Mouse (Mus musculus) heart, embryonic 15.5 days (tissue): ENCODE data around the gene 2310034G01Rik. TPM values are rescaled to one million over a fixed set of nuclear protein-coding genes. Genes with fewer than 3 reads are reported as not detected.

ENCODE experiments used
- ATAC-seq: fragments of 200-750 bp; cut with Nextera tagmentation; replicated peaks from 2 replicates; pipeline ENCODE4 v1.8.0; 2017; ENCODE audit warnings: low read depth, moderate TSS enrichment; ENCODE audit not compliant: insufficient number of reproducible peaks, insufficient read depth, low FRiP score
- H3K27ac ChIP-seq: fragments of 300-500 bp; sonication (generic); 2 replicates; pipeline ENCODE4 v1.5.1; 2015; ENCODE audit warnings: mild to moderate bottlenecking, inconsistent platforms
- H3K27me3 ChIP-seq: fragments of 300-500 bp; sonication (generic); 2 replicates; pipeline ENCODE4 v1.6.1; 2015; ENCODE audit warnings: inconsistent platforms
- H3K36me3 ChIP-seq: fragments of 300-500 bp; sonication (generic); 2 replicates; pipeline ENCODE4 v1.6.1; 2015; ENCODE audit warnings: mild to moderate bottlenecking, inconsistent platforms
- H3K4me1 ChIP-seq: fragments of 300-500 bp; sonication (generic); replicated peaks from 2 replicates; pipeline ENCODE4 v1.6.1; 2015; ENCODE audit warnings: inconsistent platforms
- H3K4me2 ChIP-seq: fragments of 300-500 bp; sonication (generic); 2 replicates; pipeline ENCODE4 v1.6.1; 2015; ENCODE audit warnings: inconsistent platforms, mild to moderate bottlenecking, moderate library complexity
- H3K4me3 ChIP-seq: fragments of 300-500 bp; sonication (generic); 2 replicates; pipeline ENCODE4 v1.5.1; 2015; ENCODE audit warnings: mild to moderate bottlenecking, inconsistent platforms
- H3K9ac ChIP-seq: fragments of 300-500 bp; sonication (generic); 2 replicates; pipeline ENCODE4 v1.6.1; 2015; ENCODE audit warnings: mild to moderate bottlenecking, inconsistent platforms
- H3K9me3 ChIP-seq: fragments of 300-500 bp; sonication (generic); replicated peaks from 2 replicates; pipeline ENCODE4 v1.6.1; 2016; ENCODE audit warnings: inconsistent platforms
- WGBS: fragments of 180-500 bp; shearing (Covaris S2); methylation state at CpG from one replicate; pipeline ENCODE4 v1.1.7; 2015; ENCODE audit warnings: mixed read lengths; 5-methylcytosine and 5-hydroxymethylcytosine counted together
- polyA plus RNA-seq: library from polyadenylated mRNA; unstranded; fragments of >200 nt; fragmentation: Nextera tagmentation; extraction: Ambion mirVana; gene quantifications from 2 replicates; pipeline ENCODE4 v1.2.1, GENCODE M21; 2015

2310034G01Rik gene
- polyA plus RNA-seq, result 0.67 and 1.1 TPM in 2 replicates

DNA sequence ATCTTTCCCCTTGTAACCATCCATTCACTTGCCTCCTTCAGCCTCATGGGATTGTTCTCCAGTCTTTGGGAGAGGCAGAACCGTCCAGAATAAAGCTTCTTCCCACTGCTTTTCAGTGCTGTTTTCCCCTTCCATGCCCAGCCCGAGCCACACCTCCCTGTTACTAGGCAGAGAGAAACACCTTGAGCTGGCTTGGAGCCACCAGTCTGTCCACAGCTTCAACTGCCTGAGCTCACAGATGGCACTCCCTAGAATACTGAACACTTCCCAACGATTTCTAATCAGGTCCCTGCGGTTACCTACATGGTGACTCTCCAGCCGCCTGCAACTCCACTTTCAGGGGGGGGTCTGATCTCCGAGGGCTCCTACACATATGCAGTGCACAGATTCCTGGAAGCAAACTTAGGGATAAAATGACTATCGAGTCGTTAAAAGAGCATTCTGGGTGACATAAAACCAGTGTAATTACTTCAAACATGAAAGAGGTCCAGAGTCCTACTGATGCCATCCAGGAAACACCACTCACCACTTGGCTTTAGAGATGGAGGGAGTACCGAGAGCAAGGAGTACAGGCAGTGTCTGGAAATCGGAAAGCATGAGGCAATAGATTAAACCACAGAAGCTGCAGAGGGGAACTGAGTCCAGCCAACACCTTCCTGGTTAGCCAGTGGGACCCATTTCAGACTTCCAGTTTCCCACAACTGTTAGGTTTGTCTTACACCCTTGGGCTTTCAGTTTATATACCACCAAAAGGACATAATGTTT lies at the start of gene 2310034G01Rik:
Gene 2310034G01Rik (minus strand): TSS at position 135 of the 765 bp plus-strand sequence.
- 0 out of 2 replicates have a peak, but pooled peaks cover 4% of the 10 kb centered on the region for H3K27me3 ChIP-seq
- peak within 1 kb of the TSS; percentile 60 for H3K4me3 ChIP-seq
- H3K4me1 ChIP-seq, result peaks cover 18% of the 10 kb centered on the region
- peak within 1 kb of the TSS; percentile 67 for H3K27ac ChIP-seq
- H3K36me3 ChIP-seq, result no peaks in the 10 kb centered on the region
- H3K4me2 ChIP-seq, result peak within 1 kb of the TSS; percentile 96
- no peak for ATAC-seq
- 50% methylated on average over 10 of the region's 10 CpGs for WGBS
- H3K9me3 ChIP-seq, result no peaks in the 10 kb centered on the region
- H3K9ac ChIP-seq, result peak within 1 kb of the TSS; percentile 75

DNA sequence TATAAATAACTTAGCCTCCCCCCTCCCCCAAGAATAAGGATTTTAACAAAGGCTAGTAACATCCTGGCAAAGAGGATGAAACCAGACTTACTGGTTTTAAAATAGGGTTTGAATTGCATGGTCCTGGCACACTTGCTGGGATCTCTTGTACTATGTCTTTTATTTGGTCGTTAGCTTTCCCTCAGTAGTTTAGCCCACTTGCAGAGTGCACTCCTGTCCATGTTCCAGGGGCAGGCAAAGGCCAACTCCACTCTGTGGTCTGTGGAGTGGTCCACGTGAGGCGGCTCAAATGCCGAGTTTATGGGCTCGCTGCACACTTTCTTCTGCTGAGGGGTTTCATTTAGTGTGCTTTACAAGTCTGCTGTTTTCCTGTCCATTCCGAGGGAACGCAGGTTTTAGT lies 49.8 kb upstream of the 2310034G01Rik start:
- Histone ChIP-seq H3K27ac (no peak overlapping the region), H3K4me2 (peak overlapping the region; percentile 17; the same call in 1 of the 2 replicates), H3K36me3 (peaks cover 21% of the 10 kb centered on the region), H3K4me3 (no peak overlapping the region), H3K4me1 (peaks cover 35% of the 10 kb centered on the region), H3K27me3 (no peaks in the 10 kb centered on the region), H3K9ac (0 out of 2 replicates have a peak overlapping the region, but pooled peaks have one; percentile 10), H3K9me3 (no peaks in the 10 kb centered on the region)
- ATAC-seq, result no peak
- WGBS, result 66% methylated on average over 7 of the region's 7 CpGs

GRCm38 (mm10) chr19:46399372-46399771 lies 49.3 kb upstream of the 2310034G01Rik start:
- peaks cover 21% of the 10 kb centered on the region for H3K36me3 ChIP-seq
- H3K27ac ChIP-seq, result no peak overlapping the region
- peaks cover 38% of the 10 kb centered on the region for H3K4me1 ChIP-seq
- 61% methylated on average over 6 of the region's 6 CpGs for WGBS
- H3K9ac ChIP-seq, result no peak overlapping the region
- no peak overlapping the region for H3K4me3 ChIP-seq
- H3K4me2 ChIP-seq, result peak overlapping the region; percentile 17; the same call in 1 of the 2 replicates
- ATAC-seq, result no peak
- H3K9me3 ChIP-seq, result no peaks in the 10 kb centered on the region
- H3K27me3 ChIP-seq, result no peaks in the 10 kb centered on the region

GRCm38 (mm10) chr19:46398401-46398800 lies 48.3 kb upstream of the 2310034G01Rik start:
- 52% methylated on average over 3 of the region's 3 CpGs for WGBS
- no peaks in the 10 kb centered on the region for H3K27me3 ChIP-seq
- peaks cover 48% of the 10 kb centered on the region for H3K4me1 ChIP-seq
- no peak overlapping the region for H3K9ac ChIP-seq
- no peaks in the 10 kb centered on the region for H3K9me3 ChIP-seq
- H3K27ac ChIP-seq, result no peak overlapping the region
- no peak for ATAC-seq
- peak overlapping the region; percentile 85 for H3K4me3 ChIP-seq
- peaks cover 15% of the 10 kb centered on the region for H3K36me3 ChIP-seq
- peak overlapping the region; percentile 87 for H3K4me2 ChIP-seq

- no peaks in the 10 kb centered on the region for H3K9me3 ChIP-seq
- H3K36me3 ChIP-seq, result peaks cover 7% of the 10 kb centered on the region
- H3K4me3 ChIP-seq, result peak overlapping the region; percentile 85
- no peaks in the 10 kb centered on the region for H3K27me3 ChIP-seq
- no peak for ATAC-seq
- peak overlapping the region; percentile 87 for H3K4me2 ChIP-seq
- peaks cover 49% of the 10 kb centered on the region for H3K4me1 ChIP-seq
- peak overlapping the region; percentile 82 for H3K27ac ChIP-seq
- H3K9ac ChIP-seq, result peak overlapping the region; percentile 81
- WGBS, result 2% methylated on average over 19 of the region's 19 CpGs
Measured at GRCm38 (mm10) chr19:46397436-46398001, 47.4 kb upstream of the 2310034G01Rik start.

GRCm38 (mm10) chr19:46396686-46397435 lies 46.8 kb upstream of the 2310034G01Rik start, which contains the start of gene Sufu:
TSS of gene Sufu (plus strand) at chr19:46396896.
- peak within 1 kb of the TSS; percentile 82 for H3K27ac ChIP-seq
- under 1% methylated on average over 57 of the region's 57 CpGs for whole genome bisulfite sequencing
- peak; percentile 90 for ATAC-seq
- H3K9ac ChIP-seq, result peak within 1 kb of the TSS; percentile 81
- no peaks in the 10 kb centered on the region for H3K9me3 ChIP-seq
- no peaks in the 10 kb centered on the region for H3K27me3 ChIP-seq
- peaks cover 7% of the 10 kb centered on the region for H3K36me3 ChIP-seq
- peak within 1 kb of the TSS; percentile 87 for H3K4me2 ChIP-seq
- peaks cover 51% of the 10 kb centered on the region for H3K4me1 ChIP-seq
- H3K4me3 ChIP-seq, result peak within 1 kb of the TSS; percentile 85

DNA sequence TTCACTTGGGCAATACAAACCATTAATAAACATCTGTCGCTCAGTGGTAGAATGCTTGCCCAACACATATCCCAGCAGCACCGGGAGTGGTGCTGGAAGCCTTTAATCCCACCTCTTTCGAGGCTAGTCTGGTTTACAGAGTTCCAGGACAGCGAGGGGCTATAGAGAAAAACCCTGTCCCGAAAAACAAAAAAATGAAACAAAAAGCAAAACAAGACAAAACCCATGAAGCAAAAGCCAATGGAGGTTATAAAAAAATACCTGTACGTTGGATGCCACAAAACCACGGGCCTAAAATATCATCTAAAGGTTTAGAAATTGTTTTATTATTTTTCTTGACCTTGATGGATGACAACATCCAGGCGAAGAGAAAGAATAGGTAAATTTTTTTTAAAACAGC lies 46.0 kb upstream of the 2310034G01Rik start:
- H3K4me1 ChIP-seq, result peaks cover 51% of the 10 kb centered on the region
- 9% methylated on average over 8 of the region's 8 CpGs for WGBS
- no peaks in the 10 kb centered on the region for H3K9me3 ChIP-seq
- H3K36me3 ChIP-seq, result peaks cover 3% of the 10 kb centered on the region
- H3K9ac ChIP-seq, result 0 out of 2 replicates have a peak overlapping the region, but pooled peaks have one; percentile 75
- peak overlapping the region; percentile 64 for H3K4me2 ChIP-seq
- peak overlapping the region; percentile 72; the same call in 1 of the 2 replicates for H3K27ac ChIP-seq
- no peaks in the 10 kb centered on the region for H3K27me3 ChIP-seq
- ATAC-seq, result no peak
- peak overlapping the region; percentile 75 for H3K4me3 ChIP-seq

- no peaks in the 10 kb centered on the region for H3K27me3 ChIP-seq
- peak within 1 kb of the TSS; percentile 72 for H3K27ac ChIP-seq
- H3K4me1 ChIP-seq, result peaks cover 51% of the 10 kb centered on the region
- H3K9me3 ChIP-seq, result no peaks in the 10 kb centered on the region
- no peaks in the 10 kb centered on the region for H3K36me3 ChIP-seq
- H3K4me3 ChIP-seq, result peak within 1 kb of the TSS; percentile 85
- under 1% methylated on average over 51 of the region's 51 CpGs for WGBS
- peak within 1 kb of the TSS; percentile 71 for H3K4me2 ChIP-seq
- H3K9ac ChIP-seq, result peak within 1 kb of the TSS; percentile 75
- ATAC-seq, result peak; percentile 92
Measured at GRCm38 (mm10) chr19:46395109-46396009, 45.3 kb upstream of the 2310034G01Rik start, which contains the start of gene Actr1a. TSS of gene Actr1a (minus strand) at chr19:46395748.

DNA sequence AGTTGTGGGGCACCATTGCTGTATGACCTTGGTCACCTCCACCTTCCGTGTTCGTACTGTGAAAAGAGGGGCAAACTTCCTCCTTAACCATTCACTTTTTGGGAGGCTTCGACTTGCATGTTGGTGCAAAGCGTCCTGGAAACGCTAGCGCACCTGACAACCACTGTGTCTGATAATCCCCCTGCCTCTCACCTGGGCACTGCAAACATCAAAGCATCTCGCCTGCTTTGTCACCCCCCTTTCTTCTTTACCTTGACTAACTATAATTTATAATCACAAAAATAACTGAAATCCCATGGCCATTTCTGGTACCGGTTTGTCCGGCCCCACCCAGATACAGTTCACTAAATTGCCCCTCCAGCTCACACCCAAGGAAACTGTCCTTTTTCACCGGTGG lies 44.6 kb upstream of the 2310034G01Rik start:
- peak overlapping the region; percentile 71 for H3K4me2 ChIP-seq

DNA sequence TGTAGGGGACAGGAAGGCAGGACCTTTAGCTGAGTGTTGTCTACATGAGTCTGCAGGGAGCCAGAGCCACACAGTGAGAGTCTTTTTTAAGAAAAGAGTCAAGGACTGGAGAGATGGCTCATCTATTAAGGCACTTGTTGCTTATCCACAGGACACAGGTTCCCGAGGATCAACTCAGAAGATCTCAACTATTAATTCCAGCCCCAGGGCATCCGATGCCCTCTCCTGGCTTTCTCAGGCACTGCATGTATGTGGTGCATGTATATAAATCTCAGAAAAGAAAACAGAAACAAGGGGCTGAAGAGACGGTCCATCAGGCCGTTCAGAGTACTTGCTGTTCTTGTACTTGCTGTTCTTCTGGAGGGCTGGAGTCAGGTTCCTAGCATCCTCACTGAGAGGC lies 41.9 kb upstream of the 2310034G01Rik start:
- no peak overlapping the region for H3K9ac ChIP-seq
- peaks cover 28% of the 10 kb centered on the region for H3K4me1 ChIP-seq
- 41% methylated on average over 4 of the region's 4 CpGs for WGBS
- H3K4me2 ChIP-seq, result no peak overlapping the region
- H3K4me3 ChIP-seq, result no peak overlapping the region
- H3K36me3 ChIP-seq, result peaks cover 5% of the 10 kb centered on the region
- no peak for ATAC-seq
- no peaks in the 10 kb centered on the region for H3K9me3 ChIP-seq
- H3K27me3 ChIP-seq, result no peaks in the 10 kb centered on the region
- H3K27ac ChIP-seq, result no peak overlapping the region

More for the DNA sequence above, 44.6 kb upstream of the 2310034G01Rik start:
- peak overlapping the region; percentile 35 for H3K9ac ChIP-seq
- WGBS, result 3% methylated on average over 10 of the region's 10 CpGs
- H3K9me3 ChIP-seq, result no peaks in the 10 kb centered on the region
- H3K36me3 ChIP-seq, result no peaks in the 10 kb centered on the region
- no peak overlapping the region for H3K27ac ChIP-seq
- H3K27me3 ChIP-seq, result no peaks in the 10 kb centered on the region
- H3K4me1 ChIP-seq, result peaks cover 44% of the 10 kb centered on the region
- H3K4me3 ChIP-seq, result peak overlapping the region; percentile 75
- no peak for ATAC-seq
